ENCODE assay signal across 15 mouse cellular contexts in genomic region chr3:52214114-52214513, GRCm38 (mm10).
"Had no signal": no experiment of that assay in that cellular context is flagged by ENCODE, and none has a peak within 500 bp of the region (broad histone marks: within the 10 kb centered on the region; RNA-seq: fewer than 3 reads in every experiment).

No protein-coding gene starts in this region.

- H3K9ac ChIP-seq: neural tube, embryonic 15.5 days; stomach, embryonic 15.5 days had no signal

- H3K4me1 ChIP-seq: stomach, embryonic 15.5 days had no signal

- H3K9me3 ChIP-seq: neural tube, embryonic 15.5 days; stomach, embryonic 15.5 days had no signal

- H3K27me3 ChIP-seq: neural tube, embryonic 15.5 days; stomach, embryonic 15.5 days had no signal

- H3K27ac ChIP-seq: neural tube, embryonic 15.5 days; stomach, embryonic 15.5 days; stomach, postnatal 0 days had no signal

- H3K36me3 ChIP-seq: neural tube, embryonic 15.5 days; stomach, embryonic 15.5 days had no signal

- DNase-seq: retina, postnatal 1 day; right cerebral cortex, adult 18-20 months; right cerebral cortex, postnatal 14 days; right cerebral cortex, postnatal 25 days; right cerebral cortex, postnatal 4 days; spleen, adult 18-20 months; thymus, adult 18-20 months; thymus, adult 2 months; thymus, postnatal 14 days; thymus, postnatal 25 days; thymus, postnatal 36 days; thymus, postnatal 4 days had no signal

- H3K4me3 ChIP-seq: neural tube, embryonic 15.5 days; stomach, embryonic 15.5 days had no signal

- H3K4me2 ChIP-seq: neural tube, embryonic 15.5 days; stomach, embryonic 15.5 days had no signal
